ENCODE assay signal across 34 mouse cellular contexts in the genomic region with DNA sequence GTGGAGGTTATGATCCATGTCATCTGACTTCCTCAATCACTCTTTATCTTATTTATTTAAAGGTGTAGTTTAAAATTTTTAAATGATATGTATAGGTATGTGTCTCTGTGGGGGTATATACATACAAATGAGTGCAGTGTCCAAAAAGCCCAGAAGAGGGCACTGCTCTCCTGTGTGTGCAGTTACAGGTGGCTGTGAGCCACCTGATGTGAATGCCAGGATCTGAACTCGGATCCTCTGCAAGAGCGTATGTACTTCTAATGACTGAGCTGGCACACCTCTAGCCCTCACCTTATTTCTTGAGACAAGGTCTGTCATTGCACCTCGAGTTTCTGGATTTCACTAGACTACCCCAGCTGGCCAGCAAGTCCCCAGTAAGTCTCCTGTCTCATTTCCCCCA. TPM values are rescaled to one million over a fixed set of nuclear protein-coding genes. Genes with fewer than 3 reads are reported as not detected.
A peak's percentile ranks its signal among the peaks of the same experiment; 100 is the strongest.
DNase-seq lines count a peak whose midpoint lies in the region; ATAC-seq and TF ChIP-seq lines count a peak whose summit lies in the region.
"Had no signal": no experiment of that assay in that cellular context is flagged by ENCODE, and none has a peak within 500 bp of the region (broad histone marks: within the 10 kb centered on the region; RNA-seq: fewer than 3 reads in every experiment).

No protein-coding gene starts in this region.

- H3K27ac ChIP-seq in liver, postnatal 0 days (ENCODE audit: low read depth) = no peak overlapping the region
- peak overlapping the region; percentile 93; the same call in 1 of the 2 replicates for H3K27ac ChIP-seq in CH12.LX (ENCODE audit: insufficient read depth, low read depth)
- H3K27ac ChIP-seq: embryonic facial prominence, embryonic 13.5 days; forebrain, embryonic 12.5 days; gastrocnemius, adult 2 months; hindbrain, embryonic 10.5 days; limb, embryonic 12.5 days; liver, embryonic 13.5 days had no signal

- dilution Hi-C loops in CH12.LX (cut with MboI; ENCODE audit: extremely low pct_ligation_motif_present, extremely low pct_unique_long_range_greater_than_20kb, low sequenced_read_pairs) = no loop called here

- H3K4me2 ChIP-seq in liver, postnatal 0 days (ENCODE audit: low read depth, low read length) = no peak overlapping the region
- H3K4me2 ChIP-seq in CH12.LX (ENCODE audit: insufficient read depth, low read depth, poor library complexity, severe bottlenecking) = no peak overlapping the region
- H3K4me2 ChIP-seq: embryonic facial prominence, embryonic 13.5 days; forebrain, embryonic 12.5 days; heart, embryonic 11.5 days; limb, embryonic 12.5 days; liver, embryonic 13.5 days; midbrain, embryonic 11.5 days had no signal

- ATAC-seq in liver, postnatal 0 days = no peak
- ATAC-seq: hindbrain, embryonic 16.5 days had no signal

- 0 out of 2 replicates have a peak, but pooled peaks cover 2% of the 10 kb centered on the region for H3K9me3 ChIP-seq in liver, postnatal 0 days (ENCODE audit: low read length)
- H3K9me3 ChIP-seq in CH12.LX (replicated peaks; ENCODE audit: low read length) = peaks cover 3% of the 10 kb centered on the region
- H3K9me3 ChIP-seq: embryonic facial prominence, embryonic 13.5 days; forebrain, embryonic 12.5 days; hindbrain, embryonic 10.5 days had no signal

- no peaks in the 10 kb centered on the region for H3K36me3 ChIP-seq in liver, postnatal 0 days (replicated peaks; ENCODE audit: insufficient read depth, low read length)
- peaks cover 0 to 1% of the 10 kb centered on the region in 2 experiments for H3K36me3 ChIP-seq in CH12.LX (replicated peaks in 1 of 2; ENCODE audit: control insufficient read depth in 1 of 2, insufficient read depth in 1 of 2, low read length in 1 of 2)
- H3K36me3 ChIP-seq: embryonic facial prominence, embryonic 13.5 days; forebrain, embryonic 12.5 days; hindbrain, embryonic 10.5 days; limb, embryonic 12.5 days; liver, embryonic 13.5 days had no signal

- no peaks in the 10 kb centered on the region for H3K27me3 ChIP-seq in liver, postnatal 0 days (ENCODE audit: insufficient read depth, low read length)
- no peaks in the 10 kb centered on the region for H3K27me3 ChIP-seq in CH12.LX (replicated peaks)
- H3K27me3 ChIP-seq: embryonic facial prominence, embryonic 13.5 days; forebrain, embryonic 12.5 days; limb, embryonic 12.5 days had no signal

- H3K9ac ChIP-seq in liver, postnatal 0 days (replicated peaks) = no peak overlapping the region
- H3K9ac ChIP-seq in CH12.LX (ENCODE audit: insufficient read depth, low read depth) = no peak overlapping the region
- H3K9ac ChIP-seq: embryonic facial prominence, embryonic 13.5 days; forebrain, embryonic 12.5 days; limb, embryonic 12.5 days; liver, embryonic 13.5 days had no signal

- no peak for TF ChIP-seq EP300 in liver, postnatal 0 days (IDR thresholded peaks at IDR 0.05; ENCODE audit: low read depth)
- TF ChIP-seq EP300 in CH12.LX (IDR thresholded peaks at IDR 0.05; ENCODE audit: low read length) = no peak

- no peaks in the 10 kb centered on the region for H3K79me2 ChIP-seq in CH12.LX (replicated peaks; ENCODE audit: control insufficient read depth, extremely low read depth, insufficient read depth, poor library complexity, severe bottlenecking)

- 88% methylated on average over 3 of the region's 3 CpGs for WGBS in liver, postnatal 0 days (ENCODE audit: insufficient replicate concordance)

- H3K4me1 ChIP-seq in liver, postnatal 0 days (ENCODE audit: insufficient read depth) = peaks cover 6% of the 10 kb centered on the region; the same call in 1 of the 2 replicates
- peaks cover 22 to 74% of the 10 kb centered on the region in 2 experiments for H3K4me1 ChIP-seq in CH12.LX (ENCODE audit: control insufficient read depth in 1 of 2, insufficient read depth in 2 of 2)
- H3K4me1 ChIP-seq: embryonic facial prominence, embryonic 13.5 days; forebrain, embryonic 12.5 days; hindbrain, embryonic 10.5 days; limb, embryonic 12.5 days had no signal

- H3K4me3 ChIP-seq in liver, postnatal 0 days (ENCODE audit: low read depth, low read length) = no peak overlapping the region
- peak overlapping the region in 1 of 3 experiments; percentile 33 for H3K4me3 ChIP-seq in CH12.LX (replicated peaks in 1 of 3; ENCODE audit: low read depth in 2 of 3, low read length in 2 of 3, poor library complexity in 1 of 3)
- H3K4me3 ChIP-seq: embryonic facial prominence, embryonic 13.5 days; erythroblast, embryonic 14.5 days; forebrain, embryonic 12.5 days; gastrocnemius, adult 2 months; hindbrain, embryonic 10.5 days; limb, embryonic 12.5 days; liver, embryonic 13.5 days had no signal

- TF ChIP-seq RAD21 in CH12.LX (IDR thresholded peaks at IDR 0.05; ENCODE audit: low read depth, low read length) = peak; percentile 55

- in situ Hi-C loops in CH12.LX (cut with MboI; ENCODE audit: low pct_ligation_motif_present, low pct_unique_long_range_greater_than_20kb, low sequenced_read_pairs) = loop anchor here (5.0 kb wide), 2 partner anchors 33 to 42 kb away; no protein-coding TSS in a partner anchor

- DNase-seq in heart, adult 11 months = peak; percentile 63
- no peak for DNase-seq in heart, adult 8-10 months (ENCODE audit: low spot score)
- DNase-seq in liver, postnatal 0 days = no peak
- no peak for DNase-seq in liver
- DNase-seq in CH12.LX (ENCODE audit: extremely low read depth) = peak; percentile 63
- DNase-seq in ZHBTc4 (ENCODE audit: low read depth, low spot score) = peak; percentile 58
- DNase-seq in thymus, postnatal 0 days (ENCODE audit: low spot score) = no peak
- DNase-seq in ovary, postnatal 10 days (ENCODE audit: low spot score) = no peak
- DNase-seq: adrenal gland, postnatal 10 days; cerebellum, adult 18-20 months; cerebellum, postnatal 25 days; embryo, embryonic 11 days; gastrocnemius, adult 2 months; kidney, adult 8-10 months; kidney, postnatal 10 days; liver, embryonic 13.5 days; lung, postnatal 14 days; right cerebral cortex, adult 18-20 months; thymus, adult 18-20 months; thymus, postnatal 4 days had no signal

- 0 out of 2 replicates have a peak, but pooled peaks have one; percentile 16 for TF ChIP-seq CTCF in liver, postnatal 0 days (IDR thresholded peaks at IDR 0.05; ENCODE audit: low read depth)
- peak; percentile 28 to 60; a peak in 2 of 4 replicates for TF ChIP-seq CTCF in CH12.LX (conservative IDR thresholded peaks at IDR 0.05 in 1 of 2, IDR thresholded peaks at IDR 0.05 in 1 of 2; ENCODE audit: low read depth in 2 of 2, low read length in 2 of 2)

- no peak for TF ChIP-seq POLR2A in CH12.LX (IDR thresholded peaks at IDR 0.05; ENCODE audit: low read depth, low read length)

TF ChIP-seq in CH12.LX, 34 proteins besides CTCF, POLR2A, EP300 and RAD21:
- no peak for TF ChIP-seq ZNF384 (IDR thresholded peaks at IDR 0.05; ENCODE audit: low read depth, low read length)
- no peak for TF ChIP-seq JUND (conservative IDR thresholded peaks at IDR 0.05; ENCODE audit: low read depth, low read length)
- TF ChIP-seq SMC3 (IDR thresholded peaks at IDR 0.05; ENCODE audit: low read depth, low read length) = peak; percentile 34
- TF ChIP-seq MAFK (IDR thresholded peaks at IDR 0.05; ENCODE audit: insufficient replicate concordance, low read length) = no peak

RNA-seq across cellular contexts. Expression of gene Ccl22, which starts 4.8 kb away (rescaled TPM):
- not detected for total RNA-seq in heart, adult 8-10 months (2022)
- polyA plus RNA-seq in liver, postnatal 0 days (2015; fragmentation: Nextera tagmentation; extraction: Ambion mirVana) = 0.07 and 0.28 TPM in 2 replicates
- total RNA-seq in CH12.LX (2012; rRNA removed) = 1,648 and 3,114 TPM in 2 replicates
- 1,111 and 1,396 TPM in 2 replicates for total RNA-seq in CH12.LX (2014; rRNA removed)
- 4,019 and 4,546 TPM in 2 replicates for polyA plus RNA-seq in CH12.LX (2012; ENCODE audit: insufficient read length, low read depth)
- polyA plus RNA-seq in thymus, postnatal 0 days (2015; fragmentation: Nextera tagmentation; extraction: Ambion mirVana) = 24.8 and 28.7 TPM in 2 replicates
- total RNA-seq: gastrocnemius, adult 2 months; gastrocnemius, postnatal 4 days; left cerebral cortex, postnatal 14 days; megakaryocyte progenitor cell, adult 5-6 weeks; midbrain, postnatal 0 days had no signal
- polyA plus RNA-seq: embryonic facial prominence, embryonic 13.5 days; forebrain, embryonic 12.5 days; heart, embryonic 11.5 days; heart, postnatal 0 days; hindbrain, embryonic 10.5 days; hindbrain, embryonic 16.5 days; limb, embryonic 12.5 days; midbrain, embryonic 11.5 days; midbrain, postnatal 0 days; neural tube, embryonic 14.5 days had no signal

RNA-seq across cellular contexts. Expression of gene Cx3cl1, which starts 31.2 kb away (rescaled TPM):
- 1 to 10 TPM; 5.7 to 8.2 (median 7.2) TPM for total RNA-seq in heart, adult 8-10 months (2022)
- polyA plus RNA-seq in liver, postnatal 0 days (2015; fragmentation: Nextera tagmentation; extraction: Ambion mirVana) = 0.47 and 0.79 TPM in 2 replicates
- total RNA-seq in CH12.LX (2012; rRNA removed) (2.5 and 3.7 TPM in 2 replicates), CH12.LX (2014; rRNA removed) (0.19 TPM in 1 of 2 replicates, not detected in the other)
- 4.2 and 4.6 TPM in 2 replicates for polyA plus RNA-seq in CH12.LX (2012; ENCODE audit: insufficient read length, low read depth)
- 5.6 and 9.6 TPM in 2 replicates for polyA plus RNA-seq in thymus, postnatal 0 days (2015; fragmentation: Nextera tagmentation; extraction: Ambion mirVana)

RNA-seq across cellular contexts. Expression of gene Pllp, which starts 44.5 kb away (rescaled TPM):
- total RNA-seq in heart, adult 8-10 months (2022) = under 1 TPM in 2 of 4 experiments, not detected in 2; 0.63 to 0.69 TPM
- polyA plus RNA-seq in liver, postnatal 0 days (2015; fragmentation: Nextera tagmentation; extraction: Ambion mirVana) = 2.5 and 3.1 TPM in 2 replicates
- 25.9 and 29.5 TPM in 2 replicates for total RNA-seq in CH12.LX (2012; rRNA removed)
- total RNA-seq in CH12.LX (2014; rRNA removed) = 5.1 and 5.3 TPM in 2 replicates
- polyA plus RNA-seq in CH12.LX (2012; ENCODE audit: insufficient read length, low read depth) = 3.7 and 6.1 TPM in 2 replicates
- polyA plus RNA-seq in thymus, postnatal 0 days (2015; fragmentation: Nextera tagmentation; extraction: Ambion mirVana) = 0.44 and 0.90 TPM in 2 replicates
- total RNA-seq: megakaryocyte progenitor cell, adult 5-6 weeks had no signal
- polyA plus RNA-seq: erythroblast, embryonic 14.5 days; heart, embryonic 11.5 days had no signal

Comparison
In these comparisons a context has a peak if more than half of its experiments do, and no peak if none do; other contexts are left out.
1. DNase-seq: peak in heart, adult 11 months (single experiment), CH12.LX (single experiment) and ZHBTc4 (single experiment); none in heart, adult 8-10 months (single experiment), liver, postnatal 0 days (single experiment), liver (single experiment), thymus, postnatal 0 days (single experiment) and ovary, postnatal 10 days (single experiment).
2. RNA of gene Ccl22, which starts 4.8 kb away (polyA plus RNA-seq): 4,019 to 4,546 TPM in CH12.LX; 24.8 to 28.7 TPM in thymus, postnatal 0 days and 0.07 to 0.28 TPM in liver, postnatal 0 days; every median in the first group is over 100 times any median in the second.